In the genomic region with DNA sequence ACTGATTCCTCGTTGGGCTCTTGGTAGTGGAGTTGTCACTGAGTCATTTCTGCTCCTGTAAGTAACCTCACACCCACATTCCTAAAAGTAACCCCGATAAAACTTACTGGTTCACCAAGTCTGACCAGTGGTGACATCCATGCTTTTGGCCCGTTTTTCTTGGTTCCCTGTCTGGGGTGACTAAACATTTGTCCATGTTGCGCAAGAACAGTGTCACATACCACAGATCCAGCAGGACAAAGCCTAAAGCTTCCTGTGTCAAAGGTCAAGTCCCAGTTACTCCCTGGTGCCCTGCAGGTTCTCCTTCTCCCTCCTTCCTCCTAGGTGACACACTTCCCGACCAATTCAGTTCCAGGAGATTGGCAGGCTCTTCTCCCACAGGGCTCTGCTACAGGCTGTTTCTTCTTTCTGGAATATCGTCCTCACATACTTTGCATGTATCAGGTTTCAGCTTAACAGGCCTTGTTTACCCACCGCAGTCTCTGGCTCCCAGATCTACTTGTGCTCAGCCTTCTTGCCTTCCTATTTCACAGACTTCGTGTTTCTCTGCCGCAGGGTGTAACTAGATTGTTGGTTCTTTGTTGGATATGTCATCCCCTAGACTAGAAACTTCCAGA, we compare ENCODE assay signal across 21 mouse cellular contexts.
DNase-seq lines count a peak whose midpoint lies in the region; ATAC-seq and TF ChIP-seq lines count a peak whose summit lies in the region.
"Had no signal": no experiment of that assay in that cellular context is flagged by ENCODE, and none has a peak within 500 bp of the region (broad histone marks: within the 10 kb centered on the region; RNA-seq: fewer than 3 reads in every experiment).

No protein-coding gene starts in this region.

- ATAC-seq in liver, postnatal 0 days, result peak; percentile 59
- ATAC-seq: midbrain, embryonic 13.5 days had no signal

- H3K27ac ChIP-seq in liver, postnatal 0 days (ENCODE audit: low read depth), result no peak overlapping the region
- H3K27ac ChIP-seq: limb, embryonic 10.5 days; liver, embryonic 14.5 days; macrophage; midbrain, embryonic 13.5 days; neural tube, embryonic 15.5 days; stomach, postnatal 0 days had no signal

- no peak for TF ChIP-seq CTCF in liver, postnatal 0 days (IDR thresholded peaks at IDR 0.05; ENCODE audit: low read depth)
- no peak for TF ChIP-seq CTCF in C2C12 (IDR thresholded peaks at IDR 0.05; ENCODE audit: control insufficient read depth, insufficient read depth, insufficient read length)

- H3K79me2 ChIP-seq in C2C12 (ENCODE audit: control insufficient read depth, insufficient read depth), result no peaks in the 10 kb centered on the region

- TF ChIP-seq EP300 in liver, postnatal 0 days (IDR thresholded peaks at IDR 0.05; ENCODE audit: low read depth), result no peak

- peak; percentile 17 for DNase-seq in gastrocnemius, adult 18-20 months (ENCODE audit: low spot score)
- DNase-seq in gastrocnemius, postnatal 25 days, result no peak
- peak; percentile 14 for DNase-seq in liver, postnatal 0 days
- no peak for DNase-seq in liver
- DNase-seq in embryo, embryonic 9.5 days (ENCODE audit: extremely low spot score), result peak; percentile 26
- no peak for DNase-seq in frontal cortex, postnatal 10 days (ENCODE audit: low spot score in 2 of 2)
- DNase-seq in T-cell, adult 2 months (ENCODE audit: low spot score), result no peak
- DNase-seq: adrenal gland, postnatal 10 days; cerebellum, adult 18-20 months; cerebellum, postnatal 36 days; gastrocnemius, postnatal 36 days; kidney, postnatal 10 days; thymus, postnatal 14 days had no signal

- H3K4me1 ChIP-seq in liver, postnatal 0 days (ENCODE audit: insufficient read depth), result peaks cover 6% of the 10 kb centered on the region; the same call in 1 of the 2 replicates

- WGBS in liver, postnatal 0 days (ENCODE audit: insufficient replicate concordance), result 55% methylated on average over 9 of the region's 9 CpGs

- H3K36me3 ChIP-seq in liver, postnatal 0 days (replicated peaks; ENCODE audit: insufficient read depth, low read length), result no peaks in the 10 kb centered on the region
- H3K36me3 ChIP-seq in C2C12 (ENCODE audit: control insufficient read depth, insufficient read depth), result no peaks in the 10 kb centered on the region
- H3K36me3 ChIP-seq: limb, embryonic 10.5 days; midbrain, embryonic 13.5 days; neural tube, embryonic 15.5 days had no signal

- H3K4me2 ChIP-seq in liver, postnatal 0 days (ENCODE audit: low read depth, low read length), result no peak overlapping the region
- H3K4me2 ChIP-seq: midbrain, embryonic 13.5 days; neural tube, embryonic 15.5 days had no signal

- H3K9ac ChIP-seq in liver, postnatal 0 days (replicated peaks), result no peak overlapping the region
- H3K9ac ChIP-seq: liver, embryonic 14.5 days; midbrain, embryonic 13.5 days; neural tube, embryonic 15.5 days had no signal

- no peaks in the 10 kb centered on the region for H3K9me3 ChIP-seq in liver, postnatal 0 days (ENCODE audit: low read length)
- H3K9me3 ChIP-seq: limb, embryonic 10.5 days; midbrain, embryonic 13.5 days; neural tube, embryonic 15.5 days had no signal

- no peak overlapping the region for H3ac ChIP-seq in C2C12 (ENCODE audit: control insufficient read depth, insufficient read length, low read depth)

- no peaks in the 10 kb centered on the region for H3K27me3 ChIP-seq in liver, postnatal 0 days (ENCODE audit: insufficient read depth, low read length)
- H3K27me3 ChIP-seq in C2C12 (ENCODE audit: control insufficient read depth, insufficient read depth, insufficient read length), result no peaks in the 10 kb centered on the region
- H3K27me3 ChIP-seq: midbrain, embryonic 13.5 days; neural tube, embryonic 15.5 days had no signal

- H3K79me3 ChIP-seq in C2C12 (ENCODE audit: low read depth), result no peaks in the 10 kb centered on the region

- no peak overlapping the region for H3K4me3 ChIP-seq in liver, postnatal 0 days (ENCODE audit: low read depth, low read length)
- no peak overlapping the region for H3K4me3 ChIP-seq in C2C12 (ENCODE audit: insufficient read depth, poor library complexity, severe bottlenecking)
- H3K4me3 ChIP-seq: layer of hippocampus, adult 2 months; limb, embryonic 10.5 days; midbrain, embryonic 13.5 days; neural tube, embryonic 15.5 days had no signal

TF ChIP-seq in C2C12, 6 proteins besides CTCF, POLR2A, EP300 and RAD21:
- TF ChIP-seq MYOD1 (IDR thresholded peaks at IDR 0.05; ENCODE audit: control insufficient read depth, insufficient read length, low read depth) (no peak), USF1 (IDR thresholded peaks at IDR 0.05; ENCODE audit: low read depth) (no peak), CEBPB (IDR thresholded peaks at IDR 0.05; ENCODE audit: low read depth) (peak; percentile 93), MYOG (IDR thresholded peaks at IDR 0.05; ENCODE audit: control insufficient read depth, extremely low read depth, insufficient read length) (no peak)

Comparison
In these comparisons a context has a peak if more than half of its experiments do, and no peak if none do; other contexts are left out.
1. DNase-seq: peak in gastrocnemius, adult 18-20 months (single experiment), liver, postnatal 0 days (single experiment) and embryo, embryonic 9.5 days (single experiment); none in gastrocnemius, postnatal 25 days (single experiment), liver (single experiment), frontal cortex, postnatal 10 days (0 of 2) and T-cell, adult 2 months (single experiment).